Mouse (Mus musculus) MEL (cell line): ENCODE results near the gene Fam83g. TPM values are rescaled to one million over a fixed set of nuclear protein-coding genes. Genes with fewer than 3 reads are reported as not detected.

Source experiments
- DNase-seq: peaks from one replicate; pipeline ENCODE4 v3.0.0; 2011; ENCODE audit warnings: low read depth, low spot score
- H3K27ac ChIP-seq: 2 replicates; pipeline ENCODE4 v1.5.1; 2012; ENCODE audit warnings: low read depth, mild to moderate bottlenecking, control low read depth, low read length, moderate library complexity; ENCODE audit not compliant: control insufficient read depth
- H3K27me3 ChIP-seq, 2 experiments: fragments of 150-350 bp in 1 of 2; sonication (generic) in 1 of 2; 2 replicates each; pipeline ENCODE4 v1.6.1; 2012; ENCODE audit warnings: low read length in 2 of 2, mild to moderate bottlenecking in 2 of 2, improper control_type of control experiment in 1 of 2, moderate library complexity in 1 of 2; ENCODE audit not compliant: insufficient read depth in 2 of 2, control insufficient read depth in 1 of 2
- H3K36me3 ChIP-seq, 2 experiments: 2 replicates each; pipeline ENCODE4 v1.6.1; 2012 to 2014; ENCODE audit warnings: low read length in 2 of 2, improper control_type of control experiment in 1 of 2, inconsistent platforms in 1 of 2, mild to moderate bottlenecking in 1 of 2; ENCODE audit not compliant: insufficient read depth in 2 of 2, control insufficient read depth in 1 of 2
- H3K4me1 ChIP-seq, 2 experiments: fragments of 150-350 bp in 1 of 2; sonication (generic) in 1 of 2; 2 replicates each; pipeline ENCODE4 v1.6.1; 2012; ENCODE audit warnings: low read length in 2 of 2, improper control_type of control experiment in 1 of 2, mild to moderate bottlenecking in 1 of 2; ENCODE audit not compliant: insufficient read depth in 2 of 2, control insufficient read depth in 1 of 2
- H3K4me3 ChIP-seq, 2 experiments: fragments of 150-350 bp in 1 of 2; sonication (generic) in 1 of 2; 2 replicates each; pipeline ENCODE4 v1.5.1; 2012; ENCODE audit warnings: low read depth in 2 of 2, low read length in 2 of 2, mild to moderate bottlenecking in 2 of 2, moderate library complexity in 2 of 2, control low read depth in 1 of 2, improper control_type of control experiment in 1 of 2; ENCODE audit not compliant: control insufficient read depth in 1 of 2, insufficient read depth in 1 of 2
- H3K79me2 ChIP-seq: 2 replicates; pipeline ENCODE4 v1.6.1; 2012; ENCODE audit warnings: mild to moderate bottlenecking, low read length, moderate library complexity; ENCODE audit not compliant: control insufficient read depth, poor library complexity, insufficient read depth
- H3K9ac ChIP-seq: 2 replicates; pipeline ENCODE4 v1.6.1; 2012; ENCODE audit warnings: low read depth, mild to moderate bottlenecking, control low read depth, low read length, moderate library complexity; ENCODE audit not compliant: control insufficient read depth, poor library complexity, severe bottlenecking
- H3K9me3 ChIP-seq: fragments of 150-350 bp; sonication (generic); replicated peaks from 2 replicates; pipeline ENCODE4 v1.6.1; 2012; ENCODE audit warnings: mild to moderate bottlenecking, low read length, improper control_type of control experiment, moderate library complexity; ENCODE audit not compliant: insufficient read depth
- CTCF ChIP-seq, 3 experiments: IDR thresholded peaks in 2 of 3; conservative IDR thresholded peaks in 1 of 3; 2 replicates each; pipeline ENCODE4 v1.5.1; 2011 to 2012; ENCODE audit warnings: low read length in 3 of 3, low read depth in 2 of 3, mild to moderate bottlenecking in 2 of 3, improper control_type of control experiment in 1 of 3, inconsistent platforms in 1 of 3, mixed read lengths in 1 of 3, moderate library complexity in 1 of 3; ENCODE audit not compliant: control insufficient read depth in 1 of 3, insufficient read depth in 1 of 3, poor library complexity in 1 of 3, severe bottlenecking in 1 of 3
- ELF1 ChIP-seq: IDR thresholded peaks from 2 replicates; pipeline ENCODE4 v1.6.1; 2014; ENCODE audit warnings: low read depth, mild to moderate bottlenecking, inconsistent platforms, low read length, improper control_type of control experiment, moderate library complexity
- EP300 ChIP-seq, 2 experiments: IDR thresholded peaks; 2 replicates each; pipeline ENCODE4 v1.6.1; 2011; ENCODE audit warnings: improper control_type of control experiment in 2 of 2, low read length in 2 of 2, low read depth in 1 of 2, mild to moderate bottlenecking in 1 of 2
- ETS1 ChIP-seq: IDR thresholded peaks from 2 replicates; pipeline ENCODE4 v1.6.1; 2012; ENCODE audit warnings: low read depth, mild to moderate bottlenecking, inconsistent platforms, low read length, improper control_type of control experiment, moderate library complexity
- GABPA ChIP-seq: IDR thresholded peaks from 2 replicates; pipeline ENCODE4 v1.6.1; 2012; ENCODE audit warnings: low read depth, mild to moderate bottlenecking, inconsistent platforms, low read length, improper control_type of control experiment, moderate library complexity
- GATA1 ChIP-seq: IDR thresholded peaks from 2 replicates; pipeline ENCODE4 v1.6.1; 2011; ENCODE audit warnings: low read depth, low read length, improper control_type of control experiment
- JUND ChIP-seq: IDR thresholded peaks from 2 replicates; pipeline ENCODE4 v1.6.1; 2011; ENCODE audit warnings: low read depth, mild to moderate bottlenecking, improper control_type of control experiment, low read length
- KAT2A ChIP-seq: conservative IDR thresholded peaks from 2 replicates; pipeline ENCODE4 v1.6.1; 2012; ENCODE audit warnings: low read depth, low read length, improper control_type of control experiment, inconsistent platforms
- MAFK ChIP-seq: IDR thresholded peaks from 2 replicates; pipeline ENCODE4 v1.6.1; 2011; ENCODE audit warnings: low read depth, mild to moderate bottlenecking, low read length, improper control_type of control experiment, borderline replicate concordance
- MEF2A ChIP-seq: IDR thresholded peaks from 2 replicates; pipeline ENCODE4 v1.6.1; 2014; ENCODE audit warnings: low read depth, mild to moderate bottlenecking, inconsistent platforms, low read length, improper control_type of control experiment; ENCODE audit not compliant: poor library complexity, insufficient replicate concordance, severe bottlenecking; ENCODE audit errors: extremely low read depth
- MYB ChIP-seq: IDR thresholded peaks from 2 replicates; pipeline ENCODE4 v1.6.1; 2011; ENCODE audit warnings: mild to moderate bottlenecking, low read depth, low read length, improper control_type of control experiment
- NRF1 ChIP-seq: IDR thresholded peaks from 2 replicates; pipeline ENCODE4 v1.6.1; 2014; ENCODE audit warnings: low read depth, mild to moderate bottlenecking, inconsistent platforms, low read length, improper control_type of control experiment, moderate library complexity; ENCODE audit not compliant: poor library complexity, insufficient read depth, severe bottlenecking
- POLR2AphosphoS2 ChIP-seq: IDR thresholded peaks from 2 replicates; pipeline ENCODE4 v1.6.1; 2011; ENCODE audit warnings: low read length, improper control_type of control experiment
- RAD21 ChIP-seq: IDR thresholded peaks from 2 replicates; pipeline ENCODE4 v1.6.1; 2011; ENCODE audit warnings: mild to moderate bottlenecking, low read depth, low read length, improper control_type of control experiment
- RCOR1 ChIP-seq: IDR thresholded peaks from 2 replicates; pipeline ENCODE4 v1.6.1; 2012; ENCODE audit warnings: low read depth, mild to moderate bottlenecking, inconsistent platforms, low read length, improper control_type of control experiment
- SIN3A ChIP-seq: IDR thresholded peaks from 2 replicates; pipeline ENCODE4 v1.6.1; 2012; ENCODE audit warnings: low read length, improper control_type of control experiment, inconsistent platforms
- SMC3 ChIP-seq: IDR thresholded peaks from 2 replicates; pipeline ENCODE4 v1.6.1; 2011; ENCODE audit warnings: low read depth, low read length, improper control_type of control experiment
- TAL1 ChIP-seq: IDR thresholded peaks from 2 replicates; pipeline ENCODE4 v1.6.1; 2012; ENCODE audit warnings: mild to moderate bottlenecking, inconsistent platforms, low read length, moderate library complexity, mixed read lengths
- TBP ChIP-seq: IDR thresholded peaks from 2 replicates; pipeline ENCODE4 v1.8.0; 2011; ENCODE audit warnings: low read depth, low read length, improper control_type of control experiment
- TCF12 ChIP-seq: IDR thresholded peaks from 2 replicates; pipeline ENCODE4 v1.6.1; 2014; ENCODE audit warnings: low read depth, mild to moderate bottlenecking, inconsistent platforms, low read length, improper control_type of control experiment, moderate library complexity
- USF1 ChIP-seq: IDR thresholded peaks from 2 replicates; pipeline ENCODE4 v1.6.1; 2014; ENCODE audit warnings: low read depth, mild to moderate bottlenecking, inconsistent platforms, low read length, improper control_type of control experiment, moderate library complexity
- ZC3H11A ChIP-seq: IDR thresholded peaks from 2 replicates; pipeline ENCODE4 v1.6.1; 2012; ENCODE audit warnings: low read depth, mild to moderate bottlenecking, inconsistent platforms, low read length, improper control_type of control experiment
- ZMIZ1 ChIP-seq: IDR thresholded peaks from 2 replicates; pipeline ENCODE4 v1.6.1; 2012; ENCODE audit warnings: low read depth, mild to moderate bottlenecking, inconsistent platforms, low read length, improper control_type of control experiment, moderate library complexity
- ZNF384 ChIP-seq: IDR thresholded peaks from 2 replicates; pipeline ENCODE4 v1.6.1; 2012; ENCODE audit warnings: low read depth, mild to moderate bottlenecking, inconsistent platforms, low read length, improper control_type of control experiment
- polyA plus RNA-seq, 2 experiments: library from polyadenylated mRNA; stranded (reverse) in 1 of 2; unstranded in 1 of 2; fragments of >175 nt in 1 of 2; fragments of >200 nt in 1 of 2; gene quantifications; 2 replicates each; pipeline versions ENCODE4 v1.2.1 to v1.2.4; 2012; ENCODE audit warnings: low replicate concordance in 2 of 2, low read depth in 1 of 2; ENCODE audit not compliant: insufficient read length in 2 of 2, insufficient read depth in 1 of 2, missing spikeins in 1 of 2
- total RNA-seq: library from RNA; depleted of rRNA; stranded (reverse); fragments of 300-350 nt; gene quantifications from 2 replicates; pipeline ENCODE4 v1.2.3, GENCODE M21; 2012

The Fam83g gene
- total and polyA plus RNA-seq, 3 experiments, result 5.4 to 9.7 TPM; not detected in 1

GRCm38 (mm10) chr11:61686141-61686540 is 2.2 kb downstream of the Fam83g start:
- TF ChIP-seq ZNF384 (no peak), JUND (no peak), RAD21 (no peak), EP300 (IDR thresholded peaks at IDR 0.05; ENCODE audit: low read depth in 1 of 2, low read length in 2 of 2) (peak; percentile 80 to 81), TBP (no peak), GATA1 (peak; percentile 70), MYB (no peak), GABPA (no peak), NRF1 (no peak), MAFK (no peak), TAL1 (peak; percentile 44), CTCF (IDR thresholded peaks at IDR 0.05 in 2 of 3, conservative IDR thresholded peaks at IDR 0.05 in 1 of 3; ENCODE audit: control insufficient read depth in 1 of 3, insufficient read depth in 1 of 3, low read depth in 2 of 3, low read length in 3 of 3, poor library complexity in 1 of 3, severe bottlenecking in 1 of 3) (no peak), MEF2A (no peak), SMC3 (no peak), SIN3A (no peak), ZC3H11A (no peak), ETS1 (peak; percentile 70; the same call in 1 of the 2 replicates), USF1 (no peak), KAT2A (no peak), TCF12 (peak; percentile 84), ELF1 (no peak)
- H3K27me3 ChIP-seq, result no peaks in the 10 kb centered on the region
- no peak overlapping the region for H3K9ac ChIP-seq
- H3K36me3 ChIP-seq, result peaks cover 0 to 8% of the 10 kb centered on the region in 2 experiments; a peak in 2 of 4 replicates
- no peaks in the 10 kb centered on the region for H3K9me3 ChIP-seq
- no peak overlapping the region for H3K27ac ChIP-seq
- DNase-seq, result peak; percentile 48
- peaks cover 7% of the 10 kb centered on the region for H3K79me2 ChIP-seq
- H3K4me1 ChIP-seq, result peaks cover 5 to 28% of the 10 kb centered on the region in 2 experiments; a peak in 3 of 4 replicates
- no peak overlapping the region for H3K4me3 ChIP-seq

GRCm38 (mm10) chr11:61686906-61687453 is 3.1 kb downstream of the Fam83g start:
- Histone ChIP-seq H3K36me3 (peaks cover 0 to 8% of the 10 kb centered on the region in 2 experiments; a peak in 2 of 4 replicates), H3K27me3 (no peaks in the 10 kb centered on the region), H3K79me2 (peaks cover 7% of the 10 kb centered on the region), H3K9me3 (no peaks in the 10 kb centered on the region), H3K27ac (no peak overlapping the region), H3K9ac (no peak overlapping the region), H3K4me1 (peaks cover 5 to 28% of the 10 kb centered on the region in 2 experiments; a peak in 3 of 4 replicates), H3K4me3 (no peak overlapping the region)
- TF ChIP-seq RCOR1 (no peak), TBP (no peak), SIN3A (no peak), ZMIZ1 (no peak), MYB (no peak), POLR2AphosphoS2 (no peak)
- no peak for DNase-seq
